Mouse (Mus musculus) MEL (cell line): ENCODE data around the gene G430095P16Rik.

Experiments
- BHLHE40 ChIP-seq: IDR thresholded peaks from 2 replicates; pipeline ENCODE4 v1.6.1; 2012; ENCODE audit warnings: low read depth, mild to moderate bottlenecking, inconsistent platforms, low read length, improper control_type of control experiment, borderline replicate concordance
- CHD1 ChIP-seq: IDR thresholded peaks from 2 replicates; pipeline ENCODE4 v1.6.1; 2012; ENCODE audit warnings: low read depth, mild to moderate bottlenecking, inconsistent platforms, low read length, improper control_type of control experiment
- CTCF ChIP-seq, 3 experiments: IDR thresholded peaks in 2 of 3; conservative IDR thresholded peaks in 1 of 3; 2 replicates each; pipeline ENCODE4 v1.5.1; 2011 to 2012; ENCODE audit warnings: low read length in 3 of 3, low read depth in 2 of 3, mild to moderate bottlenecking in 2 of 3, improper control_type of control experiment in 1 of 3, inconsistent platforms in 1 of 3, mixed read lengths in 1 of 3, moderate library complexity in 1 of 3; ENCODE audit not compliant: control insufficient read depth in 1 of 3, insufficient read depth in 1 of 3, poor library complexity in 1 of 3, severe bottlenecking in 1 of 3
- EP300 ChIP-seq, 2 experiments: IDR thresholded peaks; 2 replicates each; pipeline ENCODE4 v1.6.1; 2011; ENCODE audit warnings: improper control_type of control experiment in 2 of 2, low read length in 2 of 2, low read depth in 1 of 2, mild to moderate bottlenecking in 1 of 2
- HCFC1 ChIP-seq: IDR thresholded peaks from 2 replicates; pipeline ENCODE4 v1.6.1; 2012; ENCODE audit warnings: low read depth, mild to moderate bottlenecking, inconsistent platforms, low read length, improper control_type of control experiment, moderate library complexity
- JUND ChIP-seq: IDR thresholded peaks from 2 replicates; pipeline ENCODE4 v1.6.1; 2011; ENCODE audit warnings: low read depth, mild to moderate bottlenecking, improper control_type of control experiment, low read length
- KAT2A ChIP-seq: conservative IDR thresholded peaks from 2 replicates; pipeline ENCODE4 v1.6.1; 2012; ENCODE audit warnings: low read depth, low read length, improper control_type of control experiment, inconsistent platforms
- MAX ChIP-seq: IDR thresholded peaks from 2 replicates; pipeline ENCODE4 v1.6.1; 2011; ENCODE audit warnings: low read length, improper control_type of control experiment
- NRF1 ChIP-seq: IDR thresholded peaks from 2 replicates; pipeline ENCODE4 v1.6.1; 2014; ENCODE audit warnings: low read depth, mild to moderate bottlenecking, inconsistent platforms, low read length, improper control_type of control experiment, moderate library complexity; ENCODE audit not compliant: poor library complexity, insufficient read depth, severe bottlenecking
- POLR2A ChIP-seq, 2 experiments: IDR thresholded peaks; 2 replicates each; pipeline ENCODE4 v1.6.1; 2011 to 2012; ENCODE audit warnings: low read length in 2 of 2, mild to moderate bottlenecking in 2 of 2, control low read depth in 1 of 2, improper control_type of control experiment in 1 of 2, low read depth in 1 of 2, moderate library complexity in 1 of 2; ENCODE audit not compliant: control insufficient read depth in 1 of 2, insufficient read depth in 1 of 2, poor library complexity in 1 of 2
- USF1 ChIP-seq: IDR thresholded peaks from 2 replicates; pipeline ENCODE4 v1.6.1; 2014; ENCODE audit warnings: low read depth, mild to moderate bottlenecking, inconsistent platforms, low read length, improper control_type of control experiment, moderate library complexity
- USF2 ChIP-seq, 2 experiments: IDR thresholded peaks; 2 replicates each; pipeline ENCODE4 v1.6.1; 2011 to 2012; ENCODE audit warnings: improper control_type of control experiment in 2 of 2, low read length in 2 of 2, borderline replicate concordance in 1 of 2, inconsistent platforms in 1 of 2, low read depth in 1 of 2, mild to moderate bottlenecking in 1 of 2; ENCODE audit not compliant: insufficient read depth in 1 of 2

DNA sequence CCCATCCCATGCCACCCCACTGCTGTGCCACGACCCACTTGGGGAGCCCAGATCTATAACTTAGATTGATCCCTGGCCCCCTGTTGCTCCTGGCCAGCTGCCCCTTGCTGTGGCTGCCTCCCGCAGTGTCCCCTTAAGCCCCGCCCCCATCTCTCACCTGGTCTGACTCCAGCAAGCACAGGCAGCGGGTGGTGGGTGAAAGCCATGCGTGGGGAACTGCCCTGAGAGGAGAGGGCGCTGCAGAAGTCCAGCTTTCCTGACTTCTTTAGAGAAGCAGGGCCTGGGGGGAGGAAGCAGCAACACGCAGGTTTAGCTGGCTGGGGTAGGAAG lies 729 bp downstream of the G430095P16Rik start:
- TF ChIP-seq NRF1 (no peak), HCFC1 (no peak), CTCF (IDR thresholded peaks at IDR 0.05 in 2 of 3, conservative IDR thresholded peaks at IDR 0.05 in 1 of 3; ENCODE audit: control insufficient read depth in 1 of 3, insufficient read depth in 1 of 3, low read depth in 2 of 3, low read length in 3 of 3, poor library complexity in 1 of 3, severe bottlenecking in 1 of 3) (no peak), MAX (no peak), KAT2A (no peak), BHLHE40 (no peak), CHD1 (no peak), USF1 (no peak), POLR2A (IDR thresholded peaks at IDR 0.05; ENCODE audit: control insufficient read depth in 1 of 2, insufficient read depth in 1 of 2, low read depth in 1 of 2, low read length in 2 of 2, poor library complexity in 1 of 2) (no peak), EP300 (IDR thresholded peaks at IDR 0.05; ENCODE audit: low read depth in 1 of 2, low read length in 2 of 2) (no peak), USF2 (IDR thresholded peaks at IDR 0.05; ENCODE audit: borderline replicate concordance in 1 of 2, insufficient read depth in 1 of 2, low read depth in 1 of 2, low read length in 2 of 2) (no peak), JUND (no peak)
